Mouse (Mus musculus): ENCODE results near the gene Zbtb32.

Gene Zbtb32

DNA sequence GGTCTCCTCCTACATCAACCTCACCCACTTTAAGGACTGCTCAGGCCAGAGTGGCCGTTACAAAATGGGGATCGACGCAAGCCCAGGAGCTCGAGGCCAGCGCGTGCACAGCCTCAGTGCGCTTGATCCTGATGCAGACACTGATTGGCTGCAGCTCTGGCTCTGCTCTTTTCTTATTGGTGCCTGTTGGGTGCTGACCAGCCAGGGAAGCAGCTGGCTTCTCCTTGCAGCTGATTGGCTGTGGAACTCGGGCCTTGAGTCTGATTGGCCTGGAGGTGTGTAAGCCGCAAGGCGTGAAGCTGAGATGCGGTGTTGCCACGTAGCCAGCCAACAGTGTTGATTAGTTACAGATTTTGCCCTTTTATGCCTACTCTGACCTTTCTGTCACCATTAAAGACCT is at the start of gene Zbtb32:
Gene Zbtb32 (minus strand): TSS at position 124 of the 400 bp plus-strand sequence.
- in situ Hi-C loops (cut with MboI; ENCODE audit: low pct_unique_long_range_greater_than_20kb in 1 of 2, low sequenced_read_pairs in 2 of 2, unreplicated experiment in 1 of 2), result no loop called here

DNA sequence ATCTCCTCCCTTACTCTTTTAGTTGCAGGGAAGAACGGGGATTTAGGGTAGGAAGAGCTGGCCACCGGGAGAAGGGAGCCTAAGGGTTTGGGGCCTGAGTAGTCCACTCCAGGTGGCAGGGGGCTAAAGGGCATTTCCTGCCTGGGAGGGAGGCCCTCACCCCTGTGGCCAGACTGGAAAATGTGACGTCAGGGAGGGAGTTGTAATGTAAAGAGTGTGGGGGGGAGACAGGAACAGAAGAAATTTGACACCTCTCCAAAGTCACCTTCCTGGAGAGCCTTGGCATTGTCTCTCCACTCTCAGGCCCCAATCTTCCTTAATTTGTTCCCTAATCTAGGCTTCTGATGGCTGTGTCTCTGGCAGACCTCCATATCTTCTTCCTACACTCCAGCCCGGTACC is 40.4 kb upstream of the Zbtb32 start:
- in situ Hi-C loops (cut with MboI; ENCODE audit: low pct_unique_long_range_greater_than_20kb in 1 of 2, low sequenced_read_pairs in 2 of 2, unreplicated experiment in 1 of 2), result no loop called here

DNA sequence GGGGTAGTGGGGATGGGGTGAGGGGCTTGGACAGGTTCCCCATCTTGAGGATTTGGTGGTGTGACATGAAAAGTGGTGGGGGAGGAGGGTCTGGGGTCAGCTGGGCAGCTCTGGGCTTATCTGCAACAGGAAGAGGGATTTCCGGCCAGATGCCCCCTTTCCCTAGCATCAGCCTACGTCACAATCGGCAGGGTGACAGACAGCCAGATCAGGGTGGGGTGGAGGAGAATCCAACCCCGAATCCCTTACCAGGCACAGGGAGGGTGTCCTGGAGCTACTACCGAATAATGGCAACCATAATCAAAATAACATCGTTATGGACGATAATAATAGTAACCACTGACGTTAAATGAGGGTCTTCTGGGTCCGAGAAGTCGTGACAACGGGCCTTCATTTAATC is 37.7 kb upstream of the Zbtb32 start:
- in situ Hi-C loops (cut with MboI; ENCODE audit: low pct_unique_long_range_greater_than_20kb in 1 of 2, low sequenced_read_pairs in 2 of 2, unreplicated experiment in 1 of 2), result no loop called here

DNA sequence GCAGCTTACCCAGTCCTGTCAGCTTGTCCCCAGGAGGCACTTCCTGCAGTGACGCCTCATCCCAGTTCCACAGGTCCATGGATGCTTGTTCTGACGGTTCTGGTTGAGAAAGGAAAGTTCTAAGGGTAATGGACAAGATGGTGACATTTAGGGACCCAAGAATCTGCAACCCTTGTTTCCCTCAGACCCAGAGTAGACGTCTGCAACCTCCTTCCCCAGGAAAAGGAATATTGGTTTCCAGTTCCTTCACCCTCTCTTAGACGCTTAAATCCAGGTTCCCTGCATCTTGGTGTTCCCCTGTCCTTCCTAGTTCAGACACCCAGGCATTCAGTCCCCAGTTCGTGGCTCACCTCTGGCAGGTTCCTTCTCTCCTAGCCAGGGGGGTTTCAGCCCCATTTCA is 37.0 kb upstream of the Zbtb32 start, which contains the start of gene Etv2:
Gene Etv2 (minus strand): TSS at position 101 of the 400 bp plus-strand sequence.
- in situ Hi-C loops (cut with MboI; ENCODE audit: low pct_unique_long_range_greater_than_20kb in 1 of 2, low sequenced_read_pairs in 2 of 2, unreplicated experiment in 1 of 2), result no loop called here

DNA sequence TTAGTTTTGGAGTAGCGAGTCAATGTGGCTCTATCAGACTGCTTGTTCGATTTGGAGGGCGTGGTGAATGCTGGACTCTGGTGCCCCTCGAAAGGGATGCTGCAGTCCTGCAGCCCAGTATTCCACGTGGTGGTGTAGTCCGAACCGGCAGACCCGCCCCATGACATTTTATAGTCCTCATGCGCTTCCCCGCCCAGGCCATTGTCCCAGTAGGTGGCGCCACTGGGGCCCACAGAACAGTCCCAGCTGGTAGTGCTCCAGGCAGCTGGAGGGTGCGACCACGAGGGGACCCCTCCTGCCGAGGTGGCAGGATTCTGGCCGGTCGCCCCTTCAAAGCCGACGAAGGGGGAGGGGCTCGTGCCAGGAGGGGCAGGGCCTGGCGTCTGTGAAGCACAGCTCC is 35.9 kb upstream of the Zbtb32 start:
- in situ Hi-C loops (cut with MboI; ENCODE audit: low pct_unique_long_range_greater_than_20kb in 1 of 2, low sequenced_read_pairs in 2 of 2, unreplicated experiment in 1 of 2), result no loop called here

DNA sequence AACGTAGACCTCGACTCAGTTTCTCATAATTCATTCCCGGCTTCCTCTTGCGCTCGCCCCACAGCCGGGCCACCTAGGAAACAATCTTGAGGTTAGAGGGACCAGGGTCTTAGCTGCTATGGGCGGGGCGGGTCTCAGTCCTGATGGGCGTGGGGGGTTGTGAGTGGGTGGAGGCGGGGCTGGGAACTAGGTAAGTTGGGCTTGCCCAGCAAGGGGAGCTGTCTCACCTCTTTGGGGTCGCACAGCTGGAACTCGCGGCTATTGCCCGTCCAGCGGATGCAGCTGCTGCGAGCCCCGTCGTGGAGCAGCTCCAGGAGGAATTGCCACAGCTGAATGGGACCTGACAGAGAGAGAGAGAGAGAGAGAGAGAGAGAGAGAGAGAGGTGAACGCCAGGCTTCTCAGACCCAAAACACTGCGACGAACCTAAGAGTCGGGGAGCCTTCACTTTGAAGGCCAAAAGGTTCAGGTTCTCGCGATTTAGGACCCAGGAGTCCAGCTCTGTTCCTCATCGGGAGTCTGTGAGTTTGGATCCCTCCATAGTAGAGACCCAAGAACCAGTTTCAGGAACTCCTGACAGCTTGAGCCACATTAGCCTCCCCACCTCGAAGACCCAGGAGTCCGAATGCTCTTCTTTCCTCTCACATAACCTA is 35.2 kb upstream of the Zbtb32 start:
- in situ Hi-C loops (cut with MboI; ENCODE audit: low pct_unique_long_range_greater_than_20kb in 1 of 2, low sequenced_read_pairs in 2 of 2, unreplicated experiment in 1 of 2), result no loop called here

DNA sequence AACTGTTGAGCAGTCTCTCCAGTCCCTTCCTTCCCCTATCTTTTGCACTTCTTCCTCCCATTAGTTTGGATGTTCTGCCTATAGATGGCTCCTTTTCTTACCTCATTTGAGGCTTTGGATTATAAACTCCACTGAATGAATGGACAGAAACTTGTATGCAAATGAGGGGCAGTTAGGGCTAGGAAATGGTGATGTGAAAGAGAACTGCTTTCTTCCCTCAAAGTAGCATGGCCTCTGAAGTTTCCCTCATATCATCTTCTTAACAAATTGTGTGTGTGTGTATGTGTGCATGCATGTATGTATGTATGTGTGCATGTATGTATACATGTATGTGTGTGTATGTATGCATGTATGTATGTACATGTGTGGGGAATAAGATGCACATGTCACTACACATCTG is 30.3 kb upstream of the Zbtb32 start:
- in situ Hi-C loops (cut with MboI; ENCODE audit: low pct_unique_long_range_greater_than_20kb in 1 of 2, low sequenced_read_pairs in 2 of 2, unreplicated experiment in 1 of 2), result no loop called here

DNA sequence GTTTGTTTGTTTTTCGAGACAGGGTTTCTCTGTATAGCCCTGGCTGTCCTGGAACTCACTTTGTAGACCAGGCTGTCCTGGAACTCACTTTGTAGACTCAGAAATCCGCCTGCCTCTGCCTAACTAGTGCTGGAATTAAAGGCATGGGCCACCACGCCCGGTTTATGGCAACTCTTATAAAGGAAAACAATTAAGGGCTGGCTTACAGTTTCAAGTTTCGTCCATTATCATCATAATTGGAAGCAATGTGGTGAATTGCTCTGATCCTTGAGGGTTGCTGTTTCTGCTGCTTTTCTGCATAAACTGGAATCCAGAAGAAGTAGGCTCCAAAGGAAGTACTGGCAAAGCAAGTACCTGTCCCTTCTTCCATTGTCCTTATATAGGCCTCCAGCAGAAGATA is 27.9 kb upstream of the Zbtb32 start:
- in situ Hi-C loops (cut with MboI; ENCODE audit: low pct_unique_long_range_greater_than_20kb in 1 of 2, low sequenced_read_pairs in 2 of 2, unreplicated experiment in 1 of 2), result no loop called here

DNA sequence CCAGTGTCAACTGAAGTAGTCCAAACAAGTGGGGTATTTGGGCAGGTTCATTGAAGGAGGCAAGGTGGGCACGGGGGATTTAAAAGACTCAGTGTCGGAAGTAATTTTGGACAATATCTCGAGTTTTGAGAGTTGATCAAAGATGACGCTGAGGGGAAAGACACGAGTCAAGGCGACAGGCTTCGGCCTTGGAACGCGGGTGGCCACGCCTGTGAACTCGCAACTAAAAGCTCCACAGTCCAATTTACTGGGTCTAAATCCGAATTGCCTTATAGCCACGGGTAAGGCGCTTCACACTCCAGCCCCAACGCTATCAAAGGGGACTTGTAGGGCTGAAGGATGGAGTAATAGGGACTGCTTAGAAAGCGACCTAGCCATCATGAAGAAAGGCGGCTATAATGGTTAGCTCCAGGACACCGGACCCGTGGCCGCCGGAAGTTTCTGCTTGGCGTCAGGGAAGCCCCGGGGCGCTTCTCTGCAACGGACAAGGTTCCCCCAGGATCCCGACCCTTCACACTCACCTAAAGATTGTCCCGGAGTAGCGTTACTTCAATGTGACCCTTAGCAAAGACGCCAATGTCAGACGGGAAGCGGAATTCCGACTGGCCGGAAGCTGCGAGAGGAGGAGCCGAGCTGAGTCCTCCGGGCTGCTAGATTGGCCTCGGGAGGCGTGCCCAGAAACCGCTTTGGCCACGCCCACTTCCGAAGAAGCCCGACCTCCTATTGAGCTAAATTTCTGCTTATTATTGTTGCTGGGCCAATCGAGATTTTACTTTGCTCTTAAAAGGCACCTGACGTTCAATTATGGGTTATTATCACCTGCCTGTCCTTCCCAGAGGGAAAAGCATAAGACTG is 27.0 kb upstream of the Zbtb32 start, which contains the start of gene Cox6b1:
Gene Cox6b1 (minus strand): TSS at position 622 of the 855 bp plus-strand sequence.
- in situ Hi-C loops (cut with MboI; ENCODE audit: low pct_unique_long_range_greater_than_20kb in 1 of 2, low sequenced_read_pairs in 2 of 2, unreplicated experiment in 1 of 2), result no loop called here

DNA sequence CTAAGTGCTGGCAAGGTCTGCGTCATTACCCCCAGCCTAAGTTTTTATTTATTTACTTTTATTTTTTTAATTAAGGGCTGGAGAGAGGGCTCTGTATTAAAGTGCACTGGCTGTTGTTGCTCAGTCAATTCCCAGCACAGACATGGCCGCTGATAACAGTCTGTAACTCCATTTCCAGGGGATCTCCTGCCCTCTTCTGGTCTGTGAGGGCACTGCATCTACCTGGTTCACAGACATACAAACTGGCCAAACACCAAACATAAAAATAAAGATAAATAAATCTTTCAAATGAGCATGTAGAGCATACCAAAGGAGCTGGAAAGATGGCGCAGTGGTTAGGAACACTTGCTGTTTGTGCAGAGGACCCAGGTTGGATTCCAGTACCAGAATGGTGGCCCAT is 20.5 kb upstream of the Zbtb32 start:
- in situ Hi-C loops (cut with MboI; ENCODE audit: low pct_unique_long_range_greater_than_20kb in 1 of 2, low sequenced_read_pairs in 2 of 2, unreplicated experiment in 1 of 2), result loop anchor here (5.0 kb wide), 1 partner anchor 127 kb away; the partner anchor contains the start of gene Prodh2 (in 2 of the 2)

DNA sequence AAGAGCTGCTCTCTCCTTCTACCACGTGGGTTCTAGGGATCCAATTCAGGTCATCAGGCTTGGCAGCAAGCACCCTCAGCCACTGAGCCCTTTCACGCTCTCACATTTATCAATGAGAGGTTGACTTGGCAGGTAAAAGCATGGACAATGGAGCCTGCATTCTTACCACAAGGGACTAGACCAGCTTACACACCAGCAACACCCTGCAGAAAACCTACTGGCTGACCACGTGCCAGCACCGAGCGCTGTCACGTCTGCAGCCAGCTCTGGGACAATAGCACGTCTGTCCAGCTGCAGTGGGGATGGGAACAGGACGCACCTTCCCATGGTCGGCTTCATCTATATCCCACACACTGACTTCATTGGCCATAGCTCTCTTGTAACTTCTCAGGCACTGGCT is 19.9 kb upstream of the Zbtb32 start:
- in situ Hi-C loops (cut with MboI; ENCODE audit: low pct_unique_long_range_greater_than_20kb in 1 of 2, low sequenced_read_pairs in 2 of 2, unreplicated experiment in 1 of 2), result loop anchor here (5.0 kb wide), 1 partner anchor 126 kb away; the partner anchor contains the start of gene Prodh2 (in 2 of the 2)

DNA sequence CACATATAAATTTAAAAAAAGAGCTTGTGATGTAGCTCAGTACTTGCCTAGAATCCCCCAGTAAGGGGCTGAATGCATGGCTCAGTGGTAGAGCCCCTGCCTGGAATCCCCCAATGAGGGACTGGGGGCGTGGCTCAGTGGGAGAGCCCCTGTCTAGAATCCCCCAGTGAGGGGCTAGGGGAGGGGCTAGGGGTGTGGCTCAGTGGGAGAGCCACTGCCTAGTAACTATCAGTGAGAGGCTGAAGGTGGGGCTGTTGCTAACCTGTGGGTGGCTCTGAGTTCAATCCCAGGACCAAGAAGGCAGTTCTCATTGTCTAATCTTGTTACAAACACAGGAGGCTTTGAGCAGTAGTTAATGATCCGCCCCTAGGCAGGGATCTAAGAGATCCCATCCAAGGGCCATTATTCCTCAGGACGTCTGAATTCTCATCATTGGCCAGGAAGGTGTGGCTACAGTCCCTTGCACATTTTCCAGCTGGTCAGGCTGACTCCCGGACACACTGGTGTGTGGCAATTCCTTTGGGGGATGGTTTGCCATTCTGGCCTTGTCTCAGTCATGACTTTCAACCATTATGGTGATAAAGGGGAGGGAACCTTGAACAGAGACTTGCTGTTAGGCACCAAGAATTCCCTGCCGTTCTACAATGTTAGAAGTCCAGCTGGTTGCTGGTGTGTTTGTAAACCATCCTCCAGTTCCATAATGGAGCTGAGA is 16.5 kb upstream of the Zbtb32 start:
- in situ Hi-C loops (cut with MboI; ENCODE audit: low pct_unique_long_range_greater_than_20kb in 1 of 2, low sequenced_read_pairs in 2 of 2, unreplicated experiment in 1 of 2), result loop anchor here (5.0 kb wide), 1 partner anchor 123 kb away; the partner anchor contains the start of gene Prodh2 (in 2 of the 2)

DNA sequence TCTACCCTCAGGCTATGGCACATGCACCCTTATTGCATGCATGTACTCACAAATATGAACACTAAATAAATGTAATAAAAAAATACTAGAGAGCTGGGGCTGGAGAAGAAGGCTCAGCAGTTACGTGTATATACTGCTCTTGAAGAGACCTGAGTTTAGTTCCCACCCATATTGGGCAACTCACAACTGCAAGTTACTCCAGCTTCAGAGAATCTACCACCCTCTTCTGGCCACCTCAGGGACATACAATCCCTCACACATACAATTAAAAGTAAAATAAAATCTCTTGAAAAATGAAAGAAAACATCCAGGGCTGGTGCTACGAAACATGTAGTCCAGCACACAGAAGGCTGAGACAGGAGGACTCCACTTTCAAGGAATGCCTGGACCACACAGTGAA is 15.7 kb upstream of the Zbtb32 start:
- in situ Hi-C loops (cut with MboI; ENCODE audit: low pct_unique_long_range_greater_than_20kb in 1 of 2, low sequenced_read_pairs in 2 of 2, unreplicated experiment in 1 of 2), result no loop called here

DNA sequence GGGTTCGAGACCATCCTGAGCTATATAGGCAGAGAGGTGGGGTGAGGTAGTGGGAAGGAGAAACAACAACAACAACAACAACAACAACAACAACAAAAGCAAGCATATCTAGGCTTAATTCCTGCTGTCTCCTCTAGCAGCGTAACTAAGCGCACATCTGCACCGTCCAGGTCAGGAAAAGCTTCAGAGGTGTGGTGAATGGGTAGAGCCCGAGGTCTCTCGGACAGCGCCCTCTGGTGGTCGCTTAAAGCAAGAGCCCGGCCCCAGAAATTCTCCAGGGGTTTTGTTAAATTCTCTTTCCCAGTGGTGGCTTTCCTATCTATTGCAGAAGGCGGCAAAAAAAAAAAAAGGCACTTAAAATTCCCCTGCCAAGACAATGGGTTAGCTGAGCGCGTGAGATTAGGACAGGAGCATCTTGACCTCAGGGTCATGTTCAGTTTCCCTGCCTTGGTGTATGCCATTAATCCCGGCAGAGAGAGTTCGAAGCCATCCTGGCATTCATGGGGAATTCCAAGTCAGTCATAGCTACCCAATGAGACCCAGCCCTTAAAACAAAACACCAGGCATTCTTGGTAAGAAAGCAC is 14.9 kb upstream of the Zbtb32 start:
- in situ Hi-C loops (cut with MboI; ENCODE audit: low pct_unique_long_range_greater_than_20kb in 1 of 2, low sequenced_read_pairs in 2 of 2, unreplicated experiment in 1 of 2), result no loop called here

DNA sequence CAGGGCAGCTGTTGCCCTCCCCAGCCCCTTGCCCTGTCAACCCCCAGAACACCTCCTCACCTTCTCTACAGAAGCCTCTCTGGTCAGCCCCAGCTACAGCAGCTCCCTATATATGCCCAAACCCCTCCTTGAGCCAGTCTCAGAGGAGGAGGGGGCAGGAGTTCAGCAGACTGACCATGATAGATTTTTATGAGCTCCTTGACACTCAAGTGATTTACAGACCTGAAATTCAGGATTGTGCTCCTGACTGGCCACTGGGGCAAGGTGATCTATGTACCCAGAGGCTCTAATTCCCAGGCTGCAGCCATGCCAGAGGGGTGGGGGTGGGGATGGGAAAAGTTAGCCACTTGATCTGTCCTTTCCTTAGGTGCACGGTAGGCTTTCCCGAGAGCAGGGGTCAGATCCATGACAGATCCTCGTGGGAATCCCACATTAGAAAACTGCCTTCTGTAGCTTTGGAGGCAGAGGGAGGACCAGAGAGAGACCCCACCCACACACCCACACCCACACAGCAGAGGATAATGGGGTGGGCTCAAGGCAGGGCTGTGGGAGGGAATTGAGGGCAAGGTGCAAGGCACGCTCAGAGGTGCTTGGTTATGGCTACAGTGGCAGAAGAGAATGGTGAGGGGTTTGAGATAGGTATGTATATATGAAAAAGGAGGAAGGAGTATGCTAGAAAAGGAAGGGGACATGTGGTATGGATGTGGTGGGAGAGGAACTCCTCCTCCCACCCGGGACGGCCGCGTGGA is 14.1 kb upstream of the Zbtb32 start, which contains the start of gene Upk1a:
Gene Upk1a (minus strand): TSS at position 194 of the 749 bp plus-strand sequence.
- in situ Hi-C loops (cut with MboI; ENCODE audit: low pct_unique_long_range_greater_than_20kb in 1 of 2, low sequenced_read_pairs in 2 of 2, unreplicated experiment in 1 of 2), result no loop called here

DNA sequence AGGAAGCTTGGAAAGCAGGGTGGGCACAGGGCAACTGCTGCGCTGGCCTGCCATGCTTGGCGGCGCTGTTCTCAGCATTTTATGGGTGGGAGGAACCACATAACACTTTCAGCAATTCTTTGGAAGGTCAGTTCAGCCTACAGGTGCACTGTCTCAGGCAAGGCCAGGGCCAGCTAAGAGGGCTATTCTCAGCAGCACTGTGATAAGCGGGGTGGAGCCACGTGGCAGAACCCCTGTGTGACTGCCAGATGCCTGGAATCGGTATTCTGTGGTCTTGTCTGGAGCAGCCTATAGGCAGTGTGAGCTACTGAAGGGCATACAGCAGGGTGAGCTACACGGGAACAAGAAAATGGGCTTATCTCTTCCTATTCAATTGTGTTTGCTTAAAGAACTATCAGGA is 11.3 kb upstream of the Zbtb32 start:
- in situ Hi-C loops (cut with MboI; ENCODE audit: low pct_unique_long_range_greater_than_20kb in 1 of 2, low sequenced_read_pairs in 2 of 2, unreplicated experiment in 1 of 2), result no loop called here

DNA sequence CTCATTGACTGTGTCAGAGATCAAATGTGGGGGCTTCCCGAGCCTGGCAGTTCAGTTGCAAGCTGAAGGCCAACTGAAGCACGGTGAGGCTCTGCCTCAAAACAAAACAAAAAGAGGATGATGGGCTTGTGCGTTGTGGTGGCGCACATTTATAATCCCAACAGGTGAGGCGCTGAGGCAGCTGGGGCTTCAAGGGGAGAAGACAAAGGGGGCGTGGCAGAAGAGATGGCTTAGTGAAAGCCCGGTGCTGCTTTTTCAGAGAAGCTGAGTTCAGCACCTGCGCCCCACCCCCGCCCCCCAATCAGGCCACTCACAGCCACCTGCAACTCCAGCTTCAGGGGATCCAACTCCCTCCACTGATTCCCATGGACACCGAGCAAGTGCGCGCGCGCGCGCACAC is 9.8 kb upstream of the Zbtb32 start:
- in situ Hi-C loops (cut with MboI; ENCODE audit: low pct_unique_long_range_greater_than_20kb in 1 of 2, low sequenced_read_pairs in 2 of 2, unreplicated experiment in 1 of 2), result no loop called here

DNA sequence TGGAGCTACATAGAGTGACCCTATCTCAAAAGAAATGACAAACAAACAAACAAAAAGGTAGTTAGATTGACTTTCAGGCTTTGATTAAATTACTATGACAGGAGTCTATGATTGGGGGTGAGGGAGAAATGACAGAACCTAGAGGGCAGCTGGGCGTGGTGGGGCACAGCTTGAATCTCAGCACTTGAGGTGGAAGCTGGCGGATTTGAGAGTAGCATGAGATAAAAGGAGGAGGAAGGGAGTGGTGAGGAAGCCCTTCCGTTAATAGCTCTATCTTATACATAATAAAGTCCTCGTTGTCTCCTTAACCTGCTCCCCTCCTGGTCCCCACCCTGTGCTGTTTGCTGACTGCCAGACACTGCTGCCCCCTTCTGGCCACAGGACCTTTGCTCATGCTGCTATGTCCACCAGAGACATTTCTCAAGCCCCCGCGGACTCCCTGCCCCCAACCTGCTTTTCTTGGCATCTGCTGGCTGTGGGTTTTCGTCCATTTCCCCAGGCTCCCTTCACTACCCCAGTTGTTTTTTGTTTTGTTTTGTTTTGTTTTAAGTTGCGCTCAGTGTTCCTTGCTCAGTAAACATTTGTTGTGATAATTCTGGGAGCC is 9.1 kb upstream of the Zbtb32 start:
- in situ Hi-C loops (cut with MboI; ENCODE audit: low pct_unique_long_range_greater_than_20kb in 1 of 2, low sequenced_read_pairs in 2 of 2, unreplicated experiment in 1 of 2), result no loop called here

All from mouse embryonic stem cell (cell line).